Mouse (Mus musculus) intestine, postnatal 0 days (tissue): ENCODE results near the gene Cnot1. TPM values are rescaled to one million over a fixed set of nuclear protein-coding genes. Genes with fewer than 3 reads are reported as not detected.
A peak's percentile ranks its signal among the peaks of the same experiment; 100 is the strongest.

Experiments used
- ATAC-seq: fragments of 200-750 bp; cut with Nextera tagmentation; 2 replicates; pipeline ENCODE4 v1.8.0; 2017; ENCODE audit warnings: mild to moderate bottlenecking, moderate TSS enrichment, moderate library complexity
- H3K27ac ChIP-seq: fragments of 300-500 bp; sonication (generic); 2 replicates; pipeline ENCODE4 v1.5.1; 2014; ENCODE audit warnings: mild to moderate bottlenecking, low read depth, low read length, moderate library complexity
- H3K27me3 ChIP-seq: fragments of 300-500 bp; sonication (generic); replicated peaks from 2 replicates; pipeline ENCODE4 v1.6.1; 2014; ENCODE audit warnings: low read length, mixed read lengths; ENCODE audit not compliant: control insufficient read depth, insufficient read depth
- H3K36me3 ChIP-seq: fragments of 300-500 bp; sonication (generic); 2 replicates; pipeline ENCODE4 v1.6.1; 2014; ENCODE audit warnings: mild to moderate bottlenecking, moderate library complexity; ENCODE audit not compliant: control insufficient read depth, insufficient read depth
- H3K4me1 ChIP-seq: fragments of 300-500 bp; sonication (generic); replicated peaks from 2 replicates; pipeline ENCODE4 v1.6.1; 2014; ENCODE audit warnings: antibody characterized with exemption, low read length, mixed read lengths; ENCODE audit not compliant: control insufficient read depth, insufficient read depth
- H3K4me2 ChIP-seq: fragments of 300-500 bp; sonication (generic); replicated peaks from 2 replicates; pipeline ENCODE4 v1.6.1; 2014; ENCODE audit warnings: low read depth, mild to moderate bottlenecking, moderate library complexity
- H3K4me3 ChIP-seq: fragments of 300-500 bp; sonication (generic); 2 replicates; pipeline ENCODE4 v1.5.1; 2014; ENCODE audit warnings: low read depth, low read length
- H3K9ac ChIP-seq: fragments of 300-500 bp; sonication (generic); 2 replicates; pipeline ENCODE4 v1.6.1; 2014; ENCODE audit warnings: mild to moderate bottlenecking, low read depth, low read length
- H3K9me3 ChIP-seq: fragments of 300-500 bp; sonication (generic); 2 replicates; pipeline ENCODE4 v1.6.1; 2016; ENCODE audit warnings: mixed run types; ENCODE audit not compliant: control insufficient read depth
- CTCF ChIP-seq: sonication (generic); IDR thresholded peaks from 2 replicates; pipeline ENCODE4 v1.5.1; 2016; ENCODE audit warnings: low read depth, mild to moderate bottlenecking, control low read depth, antibody characterized with exemption, moderate library complexity
- WGBS: fragments of 180-500 bp; shearing (Covaris S2); extraction: QIAGEN DNeasy Blood & Tissue Kit; methylation state at CpG from one replicate; pipeline ENCODE4 v1.1.7; 2014; 5-methylcytosine and 5-hydroxymethylcytosine counted together
- polyA plus RNA-seq: library from polyadenylated mRNA; unstranded; fragments of >200 nt; fragmentation: Nextera tagmentation; extraction: Ambion mirVana; gene quantifications from 2 replicates; pipeline ENCODE4 v1.2.1, GENCODE M21; 2015

Cnot1 gene
- 18.2 and 19.0 TPM in 2 replicates for polyA plus RNA-seq

- peak; percentile 96 for ATAC-seq
- Histone ChIP-seq H3K9me3 (no peaks in the 10 kb centered on the region), H3K36me3 (no peaks in the 10 kb centered on the region), H3K4me2 (peak within 1 kb of the TSS; percentile 88), H3K4me3 (peak within 1 kb of the TSS; percentile 96), H3K9ac (peak within 1 kb of the TSS; percentile 98), H3K27me3 (no peaks in the 10 kb centered on the region), H3K4me1 (peaks cover 7% of the 10 kb centered on the region; the same call in 1 of the 2 replicates), H3K27ac (peak within 1 kb of the TSS; percentile 95)
- under 1% methylated on average over 44 of the region's 44 CpGs for WGBS
- TF ChIP-seq CTCF: no peak
Observed at GRCm38 (mm10) chr8:95807331-95807843, at the start of gene Cnot1. Cnot1 (minus strand) TSS chr8:95807464.

GRCm38 (mm10) chr8:95854174-95854573 is 46.9 kb upstream of the Cnot1 start:
- ATAC-seq: no peak
- WGBS: 79% methylated on average over 6 of the region's 6 CpGs
- no peak overlapping the region for H3K9ac ChIP-seq
- H3K27me3 ChIP-seq: no peaks in the 10 kb centered on the region
- H3K36me3 ChIP-seq: peaks cover 3% of the 10 kb centered on the region; the same call in 1 of the 2 replicates
- no peaks in the 10 kb centered on the region for H3K9me3 ChIP-seq
- no peak for TF ChIP-seq CTCF
- no peak overlapping the region for H3K27ac ChIP-seq
- no peak overlapping the region for H3K4me3 ChIP-seq
- no peak overlapping the region for H3K4me2 ChIP-seq
- H3K4me1 ChIP-seq: peaks cover 7% of the 10 kb centered on the region; the same call in 1 of the 2 replicates

GRCm38 (mm10) chr8:95853102-95853843 is 46.0 kb upstream of the Cnot1 start, which contains the start of gene Slc38a7:
Slc38a7 (minus strand) TSS chr8:95853539.
- Histone ChIP-seq H3K27me3 (no peaks in the 10 kb centered on the region), H3K4me3 (peak within 1 kb of the TSS; percentile 58), H3K27ac (peak within 1 kb of the TSS; percentile 51), H3K4me2 (peak within 1 kb of the TSS; percentile 68), H3K9ac (peak within 1 kb of the TSS; percentile 58), H3K4me1 (peaks cover 7% of the 10 kb centered on the region; the same call in 1 of the 2 replicates), H3K36me3 (peaks cover 8% of the 10 kb centered on the region; the same call in 1 of the 2 replicates), H3K9me3 (no peaks in the 10 kb centered on the region)
- peak; percentile 83 for ATAC-seq
- TF ChIP-seq CTCF: no peak
- WGBS: 14% methylated on average over 22 of the region's 22 CpGs

GRCm38 (mm10) chr8:95852290-95852689 is 45.0 kb upstream of the Cnot1 start:
- H3K27ac ChIP-seq: peak overlapping the region; percentile 51
- ATAC-seq: peak; percentile 86
- TF ChIP-seq CTCF: peak; percentile 53

GRCm38 (mm10) chr8:95850326-95850725 is 43.1 kb upstream of the Cnot1 start:
- Histone ChIP-seq H3K4me2 (no peak overlapping the region), H3K27me3 (no peaks in the 10 kb centered on the region), H3K27ac (no peak overlapping the region), H3K4me1 (peaks cover 7% of the 10 kb centered on the region; the same call in 1 of the 2 replicates), H3K9me3 (no peaks in the 10 kb centered on the region), H3K9ac (no peak overlapping the region), H3K36me3 (peaks cover 25% of the 10 kb centered on the region), H3K4me3 (no peak overlapping the region)
- 93% methylated on average over 2 of the region's 2 CpGs for WGBS
- no peak for ATAC-seq
- no peak for TF ChIP-seq CTCF

More at GRCm38 (mm10) chr8:95852290-95852689, 45.0 kb upstream of the Cnot1 start:
- Histone ChIP-seq H3K4me3 (peak overlapping the region; percentile 58), H3K36me3 (peaks cover 11% of the 10 kb centered on the region; the same call in 1 of the 2 replicates), H3K27me3 (no peaks in the 10 kb centered on the region), H3K9me3 (no peaks in the 10 kb centered on the region), H3K4me1 (peaks cover 7% of the 10 kb centered on the region; the same call in 1 of the 2 replicates), H3K4me2 (peak overlapping the region; percentile 68), H3K9ac (peak overlapping the region; percentile 58; the same call in 1 of the 2 replicates)
- WGBS: 31% methylated on average over 4 of the region's 4 CpGs

- Histone ChIP-seq H3K4me3 (no peak overlapping the region), H3K9me3 (no peaks in the 10 kb centered on the region), H3K27ac (no peak overlapping the region), H3K27me3 (no peaks in the 10 kb centered on the region), H3K4me1 (peaks cover 7% of the 10 kb centered on the region; the same call in 1 of the 2 replicates), H3K9ac (no peak overlapping the region), H3K4me2 (no peak overlapping the region), H3K36me3 (peaks cover 38% of the 10 kb centered on the region)
- no peak for ATAC-seq
- 90% methylated on average over 19 of the region's 19 CpGs for WGBS
- TF ChIP-seq CTCF: no peak
Observed at GRCm38 (mm10) chr8:95848734-95849464, 41.6 kb upstream of the Cnot1 start.
